Mouse (Mus musculus): ENCODE measurements around the gene Fam172a.

DNA sequence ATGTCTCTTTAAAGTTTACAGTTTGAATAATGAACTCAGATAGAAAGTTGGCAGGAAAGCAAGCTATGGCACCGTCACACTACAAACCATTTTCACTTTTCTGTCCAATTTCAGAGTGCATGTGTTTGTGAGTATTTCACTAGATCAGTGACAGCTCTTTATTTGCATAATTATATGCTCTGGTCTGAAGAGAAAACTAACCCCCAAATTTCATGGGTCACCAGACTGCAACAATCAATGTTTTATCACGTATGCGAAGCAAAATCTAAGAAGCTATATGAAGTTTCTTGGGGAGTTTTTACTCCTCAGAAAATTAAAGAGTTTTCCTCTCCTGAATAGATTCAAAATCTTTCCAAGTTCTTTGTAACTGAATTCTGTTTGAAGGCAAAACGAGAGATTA, 466.3 kb downstream of the Fam172a start:
- TF ChIP-seq GATA1 (IDR thresholded peaks at IDR 0.05; ENCODE audit: low read length) (no peak), TAL1 (IDR thresholded peaks at IDR 0.05; ENCODE audit: low read length) (no peak)

All from erythroblast, embryonic 14.5 days (primary cell).